Mouse (Mus musculus): ENCODE measurements around the gene Sub1. TPM values are rescaled to one million over a fixed set of nuclear protein-coding genes. Genes with fewer than 3 reads are reported as not detected.

The Sub1 gene
- total RNA-seq, 2 experiments from 2014 or later = 295 to 298 TPM

GRCm38 (mm10) chr15:11968851-11969250 lies 27.9 kb downstream of the Sub1 start:
- no peak for DNase-seq (ENCODE audit: low spot score in 2 of 2)

DNA sequence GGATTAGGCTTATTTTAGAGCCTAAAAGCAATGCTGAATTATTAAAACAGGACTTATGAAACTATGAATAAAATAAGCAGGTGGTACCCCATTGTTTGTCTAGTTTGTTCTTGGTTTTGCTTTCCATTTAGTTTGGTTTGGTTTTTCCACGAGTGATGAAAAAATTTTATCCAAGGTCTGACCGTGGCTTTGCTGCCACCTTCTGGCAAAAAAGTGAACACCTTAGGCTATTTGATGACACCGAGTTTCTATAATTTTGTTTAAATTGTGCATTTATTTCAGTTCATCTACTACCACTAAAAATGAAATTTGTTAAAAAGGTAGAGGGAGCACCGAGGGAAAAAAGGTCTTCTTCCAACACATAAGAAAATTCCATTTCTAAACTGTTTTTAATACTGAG lies 30.4 kb downstream of the Sub1 start:
- DNase-seq (ENCODE audit: low spot score in 2 of 2) = peak in 1 of 2 experiments; percentile 73

DNA sequence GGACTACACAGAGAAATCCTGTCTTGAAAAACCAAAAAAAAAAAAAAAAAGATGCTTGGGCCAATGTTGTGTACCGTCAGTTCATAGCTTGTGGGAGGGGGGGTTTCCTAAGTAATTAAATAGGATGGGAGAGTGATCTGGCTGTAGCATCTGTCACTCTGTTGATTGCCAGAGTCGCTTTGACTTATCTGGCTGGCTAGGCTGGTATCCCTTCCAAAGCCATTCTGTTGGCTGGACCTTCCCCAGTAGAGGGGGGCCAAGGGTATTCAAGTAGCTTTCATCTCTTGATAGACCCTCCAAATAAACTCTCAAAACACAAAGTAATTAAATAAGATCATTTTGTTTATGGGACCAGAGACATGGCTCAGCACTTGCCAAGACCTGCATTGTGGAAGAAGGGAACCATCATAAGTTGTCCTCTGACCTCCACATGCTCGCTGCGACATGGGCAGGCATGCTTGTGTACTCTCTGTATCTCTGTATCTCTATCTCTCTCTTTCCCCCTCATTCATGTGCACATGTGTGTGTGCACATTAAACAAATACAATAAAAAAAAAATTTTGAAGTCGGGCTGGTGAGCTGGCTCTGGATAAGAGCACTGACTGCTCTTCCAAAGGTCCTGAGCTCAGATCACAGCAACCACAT lies 31.5 kb downstream of the Sub1 start:
- no peak for DNase-seq (ENCODE audit: low spot score in 2 of 2)

DNA sequence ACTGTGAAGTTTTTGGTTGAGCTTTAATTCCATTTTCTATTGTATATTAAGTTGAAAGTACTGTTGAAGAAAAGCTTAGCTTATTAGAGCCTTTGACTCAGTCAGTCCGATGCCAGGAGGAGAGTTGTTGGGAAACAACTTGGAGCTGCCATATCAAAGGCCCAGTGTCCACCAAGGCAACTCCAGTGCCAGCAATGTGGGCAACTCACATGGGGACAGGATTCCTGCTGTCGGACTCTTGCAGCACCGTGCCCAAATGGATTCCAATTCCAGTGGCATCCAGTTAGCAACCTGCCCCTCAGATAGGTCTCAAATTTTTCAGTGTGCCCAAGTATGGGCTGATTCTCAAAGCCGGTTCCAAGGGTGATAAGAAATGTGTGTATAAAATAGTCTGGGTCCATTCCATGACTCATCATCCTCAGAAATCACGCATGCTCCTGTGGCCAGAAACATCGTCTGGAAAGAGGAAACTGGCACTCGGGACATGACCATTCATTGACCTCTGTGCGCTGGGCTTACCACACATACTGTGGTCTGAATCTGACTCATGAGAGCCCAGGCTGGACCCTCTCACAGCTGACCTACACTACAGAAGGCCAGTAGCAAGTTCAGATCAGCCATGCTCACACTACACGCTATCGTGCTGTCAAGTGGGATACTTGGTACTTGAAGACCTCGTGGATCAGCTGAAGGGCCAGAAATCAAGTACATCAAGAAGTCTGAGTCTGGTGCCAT lies 32.8 kb downstream of the Sub1 start:
- DNase-seq (ENCODE audit: low spot score in 2 of 2) = no peak

DNA sequence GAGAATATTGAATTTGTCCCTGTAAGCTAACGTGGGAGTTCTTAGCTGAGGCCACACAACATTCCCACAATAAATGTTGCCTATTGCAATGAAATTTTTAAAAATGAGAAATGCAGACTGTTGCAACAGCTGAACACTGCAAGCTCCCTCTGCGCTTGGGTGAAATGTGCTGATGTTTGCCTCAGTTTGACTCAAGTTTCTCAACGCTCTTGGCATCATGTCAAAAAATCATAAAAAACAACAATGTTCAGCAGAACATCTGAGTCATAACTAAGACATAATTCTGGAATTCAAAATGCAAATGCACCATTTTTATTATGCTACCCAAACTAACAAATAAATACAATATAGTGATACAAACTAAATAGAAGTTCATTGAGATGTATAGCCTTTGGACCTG lies 37.1 kb downstream of the Sub1 start:
- DNase-seq (ENCODE audit: low spot score in 2 of 2) = no peak

- DNase-seq (ENCODE audit: low spot score in 2 of 2) = no peak
Measured at GRCm38 (mm10) chr15:11956129-11956528, 40.7 kb downstream of the Sub1 start.

DNA sequence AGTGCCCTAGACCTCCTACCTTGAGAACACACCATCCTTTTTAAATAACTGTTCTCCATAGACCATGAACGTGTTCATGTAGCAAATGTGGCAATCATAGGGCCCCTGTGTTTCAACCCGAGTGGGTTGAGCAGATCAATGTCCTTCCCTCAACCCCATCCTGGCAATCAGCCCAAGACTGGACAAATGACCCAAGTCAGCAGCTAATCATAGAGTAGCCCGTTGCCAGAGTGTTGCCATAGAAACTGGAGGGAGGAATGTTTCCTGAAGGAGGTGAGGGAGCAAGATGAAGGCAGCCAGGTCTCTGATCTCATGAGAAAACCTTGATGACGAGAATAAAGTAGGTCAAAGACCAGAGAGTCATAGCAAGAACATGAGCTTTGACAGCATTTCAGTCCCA lies 42.6 kb downstream of the Sub1 start:
- no peak for DNase-seq (ENCODE audit: low spot score in 2 of 2)

DNA sequence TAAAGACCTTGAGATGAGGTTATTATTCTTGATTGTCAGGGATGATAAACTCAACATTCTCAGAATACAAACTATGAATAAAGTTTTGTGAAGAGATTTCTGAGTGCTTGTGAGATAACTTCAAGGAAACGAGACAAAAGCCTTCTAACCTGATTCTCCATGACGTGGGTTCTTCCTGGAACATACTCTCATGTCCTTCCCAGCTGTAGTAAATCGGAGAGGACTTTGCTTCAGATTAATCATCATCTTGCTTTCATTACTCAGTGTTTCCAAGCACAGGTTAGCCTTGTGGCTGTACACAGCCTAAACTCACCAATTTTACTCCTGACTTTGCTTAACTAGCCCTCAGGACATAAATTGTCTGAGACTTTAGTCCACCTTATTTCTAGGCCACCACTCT lies 44.6 kb downstream of the Sub1 start:
- DNase-seq (ENCODE audit: low spot score in 2 of 2) = no peak

- DNase-seq (ENCODE audit: low spot score in 2 of 2) = no peak
Measured at GRCm38 (mm10) chr15:11951181-11951580, 45.6 kb downstream of the Sub1 start.

DNA sequence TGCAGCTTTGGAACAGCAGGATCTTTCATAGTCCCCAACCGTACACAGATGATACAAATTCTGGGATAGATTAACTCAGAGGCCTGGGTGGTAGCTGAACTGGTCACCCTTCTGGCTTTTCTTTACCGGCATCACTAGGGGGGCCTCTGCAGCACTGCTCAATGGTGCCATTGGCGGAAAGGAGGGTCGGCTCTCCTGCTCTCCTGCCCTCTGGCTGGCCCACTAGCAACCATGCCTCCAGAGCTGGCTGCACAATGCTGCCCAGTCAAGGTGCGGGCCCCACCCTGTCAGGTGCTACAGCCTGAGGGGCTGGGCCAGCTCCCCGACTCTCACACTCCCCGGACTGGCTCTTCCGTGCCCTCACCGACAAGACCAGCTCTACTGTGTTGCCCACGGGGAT lies 46.6 kb downstream of the Sub1 start:
- no peak for DNase-seq (ENCODE audit: low spot score in 2 of 2)

DNA sequence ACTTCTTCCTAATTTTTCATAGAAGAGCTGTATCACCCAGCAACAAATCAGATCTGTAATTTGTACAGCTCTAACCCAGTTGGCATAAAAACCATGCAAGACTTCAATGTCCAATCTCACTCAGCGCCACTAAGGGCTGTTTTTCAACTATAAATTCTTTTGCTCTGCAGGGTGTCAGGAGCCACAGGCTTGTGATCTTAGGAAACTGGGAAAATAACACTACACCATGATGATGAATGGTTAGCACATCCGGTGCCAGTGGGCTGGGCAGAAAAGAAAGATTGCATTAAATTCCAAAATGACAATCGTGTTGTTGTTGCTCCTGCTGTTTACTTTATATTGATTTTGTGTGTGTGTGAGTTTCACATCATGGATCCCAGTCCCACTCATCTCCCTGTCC lies 47.3 kb downstream of the Sub1 start:
- DNase-seq (ENCODE audit: low spot score in 2 of 2) = no peak

DNA sequence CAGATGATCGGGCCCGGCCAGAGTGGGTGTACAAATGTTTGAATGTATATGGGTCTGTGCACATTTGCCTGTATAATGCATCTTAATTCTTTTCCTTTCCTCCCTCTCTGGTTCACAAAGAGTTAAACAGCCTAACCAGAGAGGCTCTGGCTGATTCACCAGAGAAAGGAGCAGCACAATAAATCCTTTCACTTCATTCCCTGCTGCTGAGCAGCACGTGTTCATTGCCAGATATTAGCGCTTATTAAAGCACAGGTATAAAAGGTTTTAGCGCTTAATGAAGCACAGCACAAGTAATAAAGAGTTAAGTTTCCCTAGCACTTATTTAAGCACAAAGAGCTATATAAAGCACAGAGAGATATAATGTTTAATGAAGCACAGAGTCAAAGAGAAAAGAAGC lies 55.9 kb downstream of the Sub1 start:
- DNase-seq (ENCODE audit: low spot score in 2 of 2) = no peak

Other genes starting within 250 kb of the Sub1 start
- 10 to 100 TPM; 17.6 to 20.3 TPM for gene Npr3, start 89.7 kb downstream of the Sub1 start, total RNA-seq (2021)
- gene Zfr, start 120.8 kb upstream of the Sub1 start, total RNA-seq (2021) = 100 to 1,000 TPM; 332 to 347 TPM
- gene Mtmr12, start 208.0 kb upstream of the Sub1 start, total RNA-seq (2021) = 10 to 100 TPM; 26.9 to 27.7 TPM

Data from layer of hippocampus, postnatal 14 days (tissue).